Mouse (Mus musculus): ENCODE data around the gene Tenm1. TPM values are rescaled to one million over a fixed set of nuclear protein-coding genes. Genes with fewer than 3 reads are reported as not detected.
A peak's percentile ranks its signal among the peaks of the same experiment; 100 is the strongest.

Gene Tenm1
- total RNA-seq, 2 experiments from 2014 or later: 41.6 to 42.3 TPM

GRCm38 (mm10) chrX:42647131-42647530, 781.8 kb downstream of the Tenm1 start:
- Histone ChIP-seq H3K4me3 (no peak overlapping the region), H3K27ac (no peak overlapping the region)
- TF ChIP-seq CTCF (conservative IDR thresholded peaks at IDR 0.05): no peak
- DNase-seq (ENCODE audit: low spot score in 2 of 2): no peak

- H3K4me3 ChIP-seq: no peak overlapping the region
- TF ChIP-seq CTCF (conservative IDR thresholded peaks at IDR 0.05): no peak
- no peak overlapping the region for H3K27ac ChIP-seq
- DNase-seq (ENCODE audit: low spot score in 2 of 2): no peak
Observed at GRCm38 (mm10) chrX:42580521-42580920, 848.4 kb downstream of the Tenm1 start.

GRCm38 (mm10) chrX:42558683-42559082, 870.2 kb downstream of the Tenm1 start:
- H3K4me3 ChIP-seq: no peak overlapping the region
- TF ChIP-seq CTCF (conservative IDR thresholded peaks at IDR 0.05): peak; percentile 50
- no peak overlapping the region for H3K27ac ChIP-seq
- no peak for DNase-seq (ENCODE audit: low spot score in 2 of 2)

- Histone ChIP-seq H3K4me3 (no peak overlapping the region), H3K27ac (no peak overlapping the region)
- peak; percentile 60 to 66 for DNase-seq (ENCODE audit: low spot score in 2 of 2)
- peak; percentile 85 for TF ChIP-seq CTCF (conservative IDR thresholded peaks at IDR 0.05)
Observed at GRCm38 (mm10) chrX:42557284-42557683, 871.6 kb downstream of the Tenm1 start.

GRCm38 (mm10) chrX:42548513-42548912, 880.4 kb downstream of the Tenm1 start:
- no peak for TF ChIP-seq CTCF (conservative IDR thresholded peaks at IDR 0.05)
- H3K27ac ChIP-seq: no peak overlapping the region
- no peak overlapping the region for H3K4me3 ChIP-seq
- DNase-seq (ENCODE audit: low spot score in 2 of 2): no peak

GRCm38 (mm10) chrX:42545076-42545475, 883.9 kb downstream of the Tenm1 start:
- no peak for TF ChIP-seq CTCF (conservative IDR thresholded peaks at IDR 0.05)
- H3K27ac ChIP-seq: no peak overlapping the region
- H3K4me3 ChIP-seq: no peak overlapping the region
- no peak for DNase-seq (ENCODE audit: low spot score in 2 of 2)

GRCm38 (mm10) chrX:42540756-42541053, 888.2 kb downstream of the Tenm1 start:
- peak overlapping the region; percentile 51 for H3K4me3 ChIP-seq
- H3K27ac ChIP-seq: peak overlapping the region; percentile 87
- DNase-seq (ENCODE audit: low spot score in 2 of 2): peak; percentile 70
- TF ChIP-seq CTCF (conservative IDR thresholded peaks at IDR 0.05): peak; percentile 84

GRCm38 (mm10) chrX:42540030-42540755, 888.7 kb downstream of the Tenm1 start:
- peak overlapping the region; percentile 51 for H3K4me3 ChIP-seq
- peak overlapping the region; percentile 87 for H3K27ac ChIP-seq
- no peak for TF ChIP-seq CTCF (conservative IDR thresholded peaks at IDR 0.05)
- peak; percentile 53 to 58 for DNase-seq (ENCODE audit: low spot score in 2 of 2)

GRCm38 (mm10) chrX:42530703-42531102, 898.2 kb downstream of the Tenm1 start:
- Histone ChIP-seq H3K27ac (peak overlapping the region; percentile 51; the same call in 1 of the 2 replicates), H3K4me3 (no peak overlapping the region)
- DNase-seq (ENCODE audit: low spot score in 2 of 2): peak; percentile 17 to 26
- TF ChIP-seq CTCF (conservative IDR thresholded peaks at IDR 0.05): no peak

GRCm38 (mm10) chrX:42522868-42523267, 906.1 kb downstream of the Tenm1 start:
- H3K4me3 ChIP-seq: no peak overlapping the region
- no peak for TF ChIP-seq CTCF (conservative IDR thresholded peaks at IDR 0.05)
- no peak for DNase-seq (ENCODE audit: low spot score in 2 of 2)
- no peak overlapping the region for H3K27ac ChIP-seq

GRCm38 (mm10) chrX:42512567-42512966, 916.4 kb downstream of the Tenm1 start:
- TF ChIP-seq CTCF (conservative IDR thresholded peaks at IDR 0.05): peak; percentile 49
- no peak overlapping the region for H3K27ac ChIP-seq
- DNase-seq (ENCODE audit: low spot score in 2 of 2): no peak
- no peak overlapping the region for H3K4me3 ChIP-seq

GRCm38 (mm10) chrX:42511105-42511504, 917.8 kb downstream of the Tenm1 start:
- no peak overlapping the region for H3K4me3 ChIP-seq
- TF ChIP-seq CTCF (conservative IDR thresholded peaks at IDR 0.05): no peak
- DNase-seq (ENCODE audit: low spot score in 2 of 2): no peak
- no peak overlapping the region for H3K27ac ChIP-seq

GRCm38 (mm10) chrX:42502291-42503043, 926.5 kb downstream of the Tenm1 start, which contains the start of gene Sh2d1a:
TSS of gene Sh2d1a (plus strand) at chrX:42502453.
- no peak within 1 kb of the TSS for H3K27ac ChIP-seq
- no peak for TF ChIP-seq CTCF (conservative IDR thresholded peaks at IDR 0.05)
- no peak for DNase-seq (ENCODE audit: low spot score in 2 of 2)
- H3K4me3 ChIP-seq: no peak within 1 kb of the TSS

- no peak for DNase-seq (ENCODE audit: low spot score in 2 of 2)
- Histone ChIP-seq H3K27ac (no peak overlapping the region), H3K4me3 (no peak overlapping the region)
- TF ChIP-seq CTCF (conservative IDR thresholded peaks at IDR 0.05): no peak
Observed at GRCm38 (mm10) chrX:42500538-42500937, 928.4 kb downstream of the Tenm1 start.
